Mouse (Mus musculus): ENCODE measurements around the gene Pdzk1. TPM values are rescaled to one million over a fixed set of nuclear protein-coding genes. Genes with fewer than 3 reads are reported as not detected.

The Pdzk1 gene
- total and polyA plus RNA-seq, 3 experiments: 0.10 TPM; not detected in 2

GRCm38 (mm10) chr3:96828308-96828864 lies 698 bp upstream of the Pdzk1 start:
- intact Hi-C loops (cut with DNase I): no loop called here
- TF ChIP-seq POLR2A (IDR thresholded peaks at IDR 0.05; ENCODE audit: insufficient read depth, low read depth, low read length) (no peak), CTCF (IDR thresholded peaks at IDR 0.05) (no peak), EP300 (IDR thresholded peaks at IDR 0.05; ENCODE audit: insufficient read depth, low read depth, low read length) (no peak)
- H3K4me1 ChIP-seq (ENCODE audit: control insufficient read depth, insufficient read depth, low read length): no peaks in the 10 kb centered on the region
- no peaks in the 10 kb centered on the region for H3K27me3 ChIP-seq (ENCODE audit: control insufficient read depth, insufficient read depth, low read length)
- no peaks in the 10 kb centered on the region for H3K36me3 ChIP-seq (ENCODE audit: control insufficient read depth, insufficient read depth, low read length)
- H3K79me2 ChIP-seq (replicated peaks; ENCODE audit: control insufficient read depth, insufficient read depth, low read length): no peaks in the 10 kb centered on the region
- no peak overlapping the region for H3K4me3 ChIP-seq
- DNase-seq: no peak
- H3K27ac ChIP-seq: no peak overlapping the region
- H3K9ac ChIP-seq (ENCODE audit: low read depth, low read length): no peak overlapping the region
- 48% methylated on average over 15 of the region's 15 CpGs for WGBS

- Histone ChIP-seq H3K4me1 (ENCODE audit: control insufficient read depth, insufficient read depth, low read length) (no peaks in the 10 kb centered on the region), H3K36me3 (ENCODE audit: control insufficient read depth, insufficient read depth, low read length) (no peaks in the 10 kb centered on the region), H3K79me2 (replicated peaks; ENCODE audit: control insufficient read depth, insufficient read depth, low read length) (no peaks in the 10 kb centered on the region), H3K27ac (no peak overlapping the region), H3K4me3 (no peak overlapping the region), H3K27me3 (ENCODE audit: control insufficient read depth, insufficient read depth, low read length) (no peaks in the 10 kb centered on the region), H3K9ac (ENCODE audit: low read depth, low read length) (no peak overlapping the region)
- TF ChIP-seq EP300 (IDR thresholded peaks at IDR 0.05; ENCODE audit: insufficient read depth, low read depth, low read length) (no peak), POLR2A (IDR thresholded peaks at IDR 0.05; ENCODE audit: insufficient read depth, low read depth, low read length) (no peak), CTCF (IDR thresholded peaks at IDR 0.05) (no peak)
- no peak for DNase-seq
- 87% methylated on average over 10 of the region's 10 CpGs for WGBS
- intact Hi-C loops (cut with DNase I): no loop called here
Measured at GRCm38 (mm10) chr3:96829856-96830255, 772 bp downstream of the Pdzk1 start.

- H3K27me3 ChIP-seq (ENCODE audit: control insufficient read depth, insufficient read depth, low read length): no peaks in the 10 kb centered on the region
- H3K9ac ChIP-seq (ENCODE audit: low read depth, low read length): no peak overlapping the region
- DNase-seq: no peak
- TF ChIP-seq CTCF (IDR thresholded peaks at IDR 0.05) (no peak), POLR2A (IDR thresholded peaks at IDR 0.05; ENCODE audit: insufficient read depth, low read depth, low read length) (no peak), EP300 (IDR thresholded peaks at IDR 0.05; ENCODE audit: insufficient read depth, low read depth, low read length) (no peak)
- H3K4me1 ChIP-seq (ENCODE audit: control insufficient read depth, insufficient read depth, low read length): no peaks in the 10 kb centered on the region
- intact Hi-C loops (cut with DNase I): no loop called here
- 55% methylated on average over 5 of the region's 5 CpGs for WGBS
- no peak overlapping the region for H3K4me3 ChIP-seq
- no peaks in the 10 kb centered on the region for H3K36me3 ChIP-seq (ENCODE audit: control insufficient read depth, insufficient read depth, low read length)
- H3K27ac ChIP-seq: no peak overlapping the region
- no peaks in the 10 kb centered on the region for H3K79me2 ChIP-seq (replicated peaks; ENCODE audit: control insufficient read depth, insufficient read depth, low read length)
Measured at GRCm38 (mm10) chr3:96832930-96833329, 3.8 kb downstream of the Pdzk1 start.

GRCm38 (mm10) chr3:96834587-96835348 lies 5.7 kb downstream of the Pdzk1 start:
- intact Hi-C loops (cut with DNase I): no loop called here

GRCm38 (mm10) chr3:96836414-96836813 lies 7.3 kb downstream of the Pdzk1 start:
- no peak for TF ChIP-seq CTCF (IDR thresholded peaks at IDR 0.05)
- Histone ChIP-seq H3K79me2 (replicated peaks; ENCODE audit: control insufficient read depth, insufficient read depth, low read length) (no peaks in the 10 kb centered on the region), H3K4me3 (no peak overlapping the region), H3K9ac (ENCODE audit: low read depth, low read length) (no peak overlapping the region), H3K4me1 (ENCODE audit: control insufficient read depth, insufficient read depth, low read length) (no peaks in the 10 kb centered on the region), H3K27me3 (ENCODE audit: control insufficient read depth, insufficient read depth, low read length) (no peaks in the 10 kb centered on the region), H3K36me3 (ENCODE audit: control insufficient read depth, insufficient read depth, low read length) (no peaks in the 10 kb centered on the region), H3K27ac (no peak overlapping the region)
- intact Hi-C loops (cut with DNase I): no loop called here
- WGBS: 20% methylated on average over 2 of the region's 2 CpGs
- no peak for DNase-seq

More at GRCm38 (mm10) chr3:96834587-96835348, 5.7 kb downstream of the Pdzk1 start:
- DNase-seq: no peak
- Histone ChIP-seq H3K79me2 (replicated peaks; ENCODE audit: control insufficient read depth, insufficient read depth, low read length) (no peaks in the 10 kb centered on the region), H3K27ac (no peak overlapping the region), H3K4me1 (ENCODE audit: control insufficient read depth, insufficient read depth, low read length) (no peaks in the 10 kb centered on the region), H3K9ac (ENCODE audit: low read depth, low read length) (no peak overlapping the region), H3K27me3 (ENCODE audit: control insufficient read depth, insufficient read depth, low read length) (no peaks in the 10 kb centered on the region), H3K36me3 (ENCODE audit: control insufficient read depth, insufficient read depth, low read length) (no peaks in the 10 kb centered on the region), H3K4me3 (no peak overlapping the region)
- TF ChIP-seq CTCF (IDR thresholded peaks at IDR 0.05): no peak
- no peak for TF ChIP-seq EP300 (IDR thresholded peaks at IDR 0.05; ENCODE audit: insufficient read depth, low read depth, low read length)
- no peak for TF ChIP-seq POLR2A (IDR thresholded peaks at IDR 0.05; ENCODE audit: insufficient read depth, low read depth, low read length)
- 83% methylated on average over 7 of the region's 7 CpGs for WGBS

- intact Hi-C loops (cut with DNase I): no loop called here
- Histone ChIP-seq H3K36me3 (ENCODE audit: control insufficient read depth, insufficient read depth, low read length) (no peaks in the 10 kb centered on the region), H3K9ac (ENCODE audit: low read depth, low read length) (no peak overlapping the region), H3K27ac (no peak overlapping the region), H3K27me3 (ENCODE audit: control insufficient read depth, insufficient read depth, low read length) (no peaks in the 10 kb centered on the region), H3K4me1 (ENCODE audit: control insufficient read depth, insufficient read depth, low read length) (no peaks in the 10 kb centered on the region), H3K79me2 (replicated peaks; ENCODE audit: control insufficient read depth, insufficient read depth, low read length) (no peaks in the 10 kb centered on the region), H3K4me3 (no peak overlapping the region)
- no peak for TF ChIP-seq POLR2A (IDR thresholded peaks at IDR 0.05; ENCODE audit: insufficient read depth, low read depth, low read length)
- DNase-seq: no peak
- whole genome bisulfite sequencing: 85% methylated on average over 7 of the region's 7 CpGs
Measured at GRCm38 (mm10) chr3:96838996-96839645, 10.0 kb downstream of the Pdzk1 start.
